Mouse (Mus musculus) lung, embryonic 16.5 days (tissue): ENCODE data around the gene Ccdc73. TPM values are rescaled to one million over a fixed set of nuclear protein-coding genes. Genes with fewer than 3 reads are reported as not detected.

Source experiments
- ATAC-seq: fragments of 200-750 bp; cut with Nextera tagmentation; 2 replicates; pipeline ENCODE4 v1.8.0; 2017; ENCODE audit warnings: low read depth, mild to moderate bottlenecking, moderate library complexity
- H3K27ac ChIP-seq: fragments of 300-500 bp; sonication (generic); 2 replicates; pipeline ENCODE4 v1.5.1; 2014; ENCODE audit warnings: mild to moderate bottlenecking, control low read depth, low read length
- H3K27me3 ChIP-seq: fragments of 300-500 bp; sonication (generic); 2 replicates; pipeline ENCODE4 v1.6.1; 2014; ENCODE audit warnings: low read depth, low read length, mixed read lengths; ENCODE audit not compliant: control insufficient read depth, insufficient read depth
- H3K36me3 ChIP-seq: fragments of 300-500 bp; sonication (generic); 2 replicates; pipeline ENCODE4 v1.6.1; 2014; ENCODE audit warnings: low read length; ENCODE audit not compliant: control insufficient read depth, insufficient read depth
- H3K4me1 ChIP-seq: fragments of 300-500 bp; sonication (generic); replicated peaks from 2 replicates; pipeline ENCODE4 v1.6.1; 2014; ENCODE audit warnings: low read length, mixed read lengths; ENCODE audit not compliant: control insufficient read depth, insufficient read depth
- H3K4me2 ChIP-seq: fragments of 300-500 bp; sonication (generic); 2 replicates; pipeline ENCODE4 v1.6.1; 2014; ENCODE audit warnings: low read depth, low read length, control low read depth
- H3K4me3 ChIP-seq: fragments of 300-500 bp; sonication (generic); 2 replicates; pipeline ENCODE4 v1.5.1; 2014; ENCODE audit warnings: mild to moderate bottlenecking, low read length, control low read depth
- H3K9ac ChIP-seq: fragments of 300-500 bp; sonication (generic); 2 replicates; pipeline ENCODE4 v1.6.1; 2014; ENCODE audit warnings: low read length, control low read depth
- H3K9me3 ChIP-seq: fragments of 300-500 bp; sonication (generic); 2 replicates; pipeline ENCODE4 v1.6.1; 2016; ENCODE audit warnings: low read length; ENCODE audit not compliant: control insufficient read depth
- WGBS: fragments of 180-500 bp; shearing (Covaris S2); extraction: QIAGEN DNeasy Blood & Tissue Kit; methylation state at CpG from one replicate; pipeline ENCODE4 v1.1.7; 2014; 5-methylcytosine and 5-hydroxymethylcytosine counted together
- polyA plus RNA-seq: library from polyadenylated mRNA; unstranded; fragments of >200 nt; fragmentation: Nextera tagmentation; extraction: Ambion mirVana; gene quantifications from 2 replicates; pipeline ENCODE4 v1.2.1, GENCODE M21; 2015

Gene Ccdc73
- polyA plus RNA-seq, 1 experiment from 2014 or later: 7.2 TPM

GRCm38 (mm10) chr2:105028806-105029205, 161.2 kb downstream of the Ccdc73 start:
- H3K4me2 ChIP-seq: no peak overlapping the region
- 55% methylated on average over 5 of the region's 5 CpGs for WGBS
- H3K4me1 ChIP-seq: no peaks in the 10 kb centered on the region
- H3K27ac ChIP-seq: no peak overlapping the region
- no peaks in the 10 kb centered on the region for H3K9me3 ChIP-seq
- no peak overlapping the region for H3K4me3 ChIP-seq
- H3K36me3 ChIP-seq: no peaks in the 10 kb centered on the region
- no peak for ATAC-seq
- H3K27me3 ChIP-seq: no peaks in the 10 kb centered on the region
- no peak overlapping the region for H3K9ac ChIP-seq

GRCm38 (mm10) chr2:105030505-105030904, 162.9 kb downstream of the Ccdc73 start:
- H3K4me2 ChIP-seq: no peak overlapping the region
- H3K36me3 ChIP-seq: no peaks in the 10 kb centered on the region
- no peak overlapping the region for H3K27ac ChIP-seq
- no peak overlapping the region for H3K4me3 ChIP-seq
- H3K27me3 ChIP-seq: no peaks in the 10 kb centered on the region
- no peaks in the 10 kb centered on the region for H3K9me3 ChIP-seq
- no peak overlapping the region for H3K9ac ChIP-seq
- no peak for ATAC-seq
- H3K4me1 ChIP-seq: no peaks in the 10 kb centered on the region
- WGBS: 87% methylated on average over 5 of the region's 5 CpGs

GRCm38 (mm10) chr2:105034084-105034483, 166.5 kb downstream of the Ccdc73 start:
- Histone ChIP-seq H3K36me3 (no peaks in the 10 kb centered on the region), H3K4me3 (no peak overlapping the region), H3K4me1 (no peaks in the 10 kb centered on the region), H3K9ac (no peak overlapping the region), H3K4me2 (no peak overlapping the region), H3K27ac (no peak overlapping the region), H3K9me3 (no peaks in the 10 kb centered on the region), H3K27me3 (no peaks in the 10 kb centered on the region)
- 70% methylated on average over 3 of the region's 3 CpGs for WGBS
- no peak for ATAC-seq

- ATAC-seq: no peak
- WGBS: 41% methylated on average over 11 of the region's 11 CpGs
- no peaks in the 10 kb centered on the region for H3K9me3 ChIP-seq
- H3K27ac ChIP-seq: no peak overlapping the region
- no peak overlapping the region for H3K9ac ChIP-seq
- no peak overlapping the region for H3K4me3 ChIP-seq
- H3K4me1 ChIP-seq: no peaks in the 10 kb centered on the region
- H3K4me2 ChIP-seq: no peak overlapping the region
- H3K27me3 ChIP-seq: no peaks in the 10 kb centered on the region
- no peaks in the 10 kb centered on the region for H3K36me3 ChIP-seq
These were observed 168.4 kb downstream of the Ccdc73 start for GRCm38 (mm10) chr2:105035985-105036384.

GRCm38 (mm10) chr2:105036401-105037070, 168.9 kb downstream of the Ccdc73 start:
- 62% methylated on average over 11 of the region's 11 CpGs for WGBS
- no peak overlapping the region for H3K9ac ChIP-seq
- H3K27ac ChIP-seq: no peak overlapping the region
- H3K36me3 ChIP-seq: no peaks in the 10 kb centered on the region
- no peak overlapping the region for H3K4me3 ChIP-seq
- H3K9me3 ChIP-seq: no peaks in the 10 kb centered on the region
- no peaks in the 10 kb centered on the region for H3K4me1 ChIP-seq
- ATAC-seq: no peak
- H3K4me2 ChIP-seq: no peak overlapping the region
- no peaks in the 10 kb centered on the region for H3K27me3 ChIP-seq

GRCm38 (mm10) chr2:105037956-105038569, 170.5 kb downstream of the Ccdc73 start:
- ATAC-seq: no peak
- no peaks in the 10 kb centered on the region for H3K27me3 ChIP-seq
- no peak overlapping the region for H3K4me2 ChIP-seq
- no peaks in the 10 kb centered on the region for H3K36me3 ChIP-seq
- no peak overlapping the region for H3K27ac ChIP-seq
- no peaks in the 10 kb centered on the region for H3K4me1 ChIP-seq
- WGBS: 72% methylated on average over 7 of the region's 7 CpGs
- no peak overlapping the region for H3K4me3 ChIP-seq
- no peak overlapping the region for H3K9ac ChIP-seq
- no peaks in the 10 kb centered on the region for H3K9me3 ChIP-seq

- Histone ChIP-seq H3K27ac (no peak overlapping the region), H3K9ac (no peak overlapping the region), H3K4me3 (no peak overlapping the region), H3K9me3 (no peaks in the 10 kb centered on the region), H3K36me3 (no peaks in the 10 kb centered on the region), H3K4me2 (no peak overlapping the region), H3K4me1 (no peaks in the 10 kb centered on the region), H3K27me3 (no peaks in the 10 kb centered on the region)
- WGBS: 88% methylated on average over 5 of the region's 5 CpGs
- ATAC-seq: no peak
These were observed 171.3 kb downstream of the Ccdc73 start for GRCm38 (mm10) chr2:105038879-105039278.

GRCm38 (mm10) chr2:105040859-105041258, 173.3 kb downstream of the Ccdc73 start:
- 55% methylated on average over 4 of the region's 4 CpGs for WGBS
- no peaks in the 10 kb centered on the region for H3K27me3 ChIP-seq
- no peak overlapping the region for H3K4me2 ChIP-seq
- no peaks in the 10 kb centered on the region for H3K4me1 ChIP-seq
- H3K9me3 ChIP-seq: no peaks in the 10 kb centered on the region
- H3K27ac ChIP-seq: no peak overlapping the region
- H3K9ac ChIP-seq: no peak overlapping the region
- ATAC-seq: no peak
- H3K36me3 ChIP-seq: no peaks in the 10 kb centered on the region
- no peak overlapping the region for H3K4me3 ChIP-seq

- H3K27me3 ChIP-seq: no peaks in the 10 kb centered on the region
- H3K9me3 ChIP-seq: no peaks in the 10 kb centered on the region
- no peak overlapping the region for H3K27ac ChIP-seq
- H3K9ac ChIP-seq: no peak overlapping the region
- H3K4me3 ChIP-seq: no peak overlapping the region
- no peak for ATAC-seq
- 43% methylated on average over 4 of the region's 4 CpGs for WGBS
- no peak overlapping the region for H3K4me2 ChIP-seq
- H3K36me3 ChIP-seq: no peaks in the 10 kb centered on the region
- no peaks in the 10 kb centered on the region for H3K4me1 ChIP-seq
These were observed 175.5 kb downstream of the Ccdc73 start for GRCm38 (mm10) chr2:105043152-105043551.
